Mouse (Mus musculus): ENCODE results near the gene Ptprn. TPM values are rescaled to one million over a fixed set of nuclear protein-coding genes. Genes with fewer than 3 reads are reported as not detected.

Ptprn gene
- polyA plus RNA-seq, 1 experiment from 2014 or later: 3.4 TPM

DNA sequence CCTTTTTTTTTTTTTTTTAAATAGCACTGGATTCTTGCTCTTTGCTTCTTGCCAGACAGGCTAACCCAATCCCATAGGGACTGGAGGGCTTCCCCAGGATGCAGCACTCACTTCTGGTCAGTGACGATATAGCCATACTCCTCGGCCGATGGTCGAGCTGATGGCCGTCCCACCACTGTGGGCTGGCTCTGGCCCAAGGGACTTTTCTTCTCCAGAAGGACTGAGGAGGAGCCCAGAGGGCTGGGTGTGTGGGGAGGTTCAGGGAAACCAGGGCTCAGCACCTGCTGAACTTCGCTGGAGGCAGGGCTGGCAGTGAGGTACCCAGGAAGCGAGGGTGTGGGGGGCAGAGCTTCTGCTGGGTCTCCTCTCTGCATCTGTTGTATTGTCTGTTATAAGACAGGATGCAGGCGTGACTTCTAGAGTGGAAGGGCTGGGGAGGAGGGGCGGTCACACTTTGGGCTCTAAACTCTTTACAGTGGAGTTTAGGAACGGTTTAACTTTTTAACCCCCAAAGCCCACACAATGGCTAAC, 8.7 kb downstream of the Ptprn start:
- whole genome bisulfite sequencing: 63% methylated on average over 10 of the region's 10 CpGs
- H3K4me3 ChIP-seq (ENCODE audit: low read depth, low read length): no peak overlapping the region
- H3K27ac ChIP-seq (ENCODE audit: low read depth): no peak overlapping the region
- H3K36me3 ChIP-seq (ENCODE audit: control insufficient read depth, insufficient read depth, low read length): no peaks in the 10 kb centered on the region
- H3K27me3 ChIP-seq (replicated peaks; ENCODE audit: control insufficient read depth, insufficient read depth, low read length): no peaks in the 10 kb centered on the region
- no peak for DNase-seq (ENCODE audit: low spot score)
- no peak overlapping the region for H3K9ac ChIP-seq (ENCODE audit: low read length)
- 0 out of 2 replicates have a peak, but pooled peaks cover 5% of the 10 kb centered on the region for H3K4me1 ChIP-seq (replicated peaks; ENCODE audit: control insufficient read depth, insufficient read depth, low read length)
- H3K9me3 ChIP-seq (ENCODE audit: control insufficient read depth, low read length): no peaks in the 10 kb centered on the region
- ATAC-seq (replicated peaks; ENCODE audit: low FRiP score, low TSS enrichment, low read depth): no peak
- H3K4me2 ChIP-seq (ENCODE audit: low read length): no peak overlapping the region

DNA sequence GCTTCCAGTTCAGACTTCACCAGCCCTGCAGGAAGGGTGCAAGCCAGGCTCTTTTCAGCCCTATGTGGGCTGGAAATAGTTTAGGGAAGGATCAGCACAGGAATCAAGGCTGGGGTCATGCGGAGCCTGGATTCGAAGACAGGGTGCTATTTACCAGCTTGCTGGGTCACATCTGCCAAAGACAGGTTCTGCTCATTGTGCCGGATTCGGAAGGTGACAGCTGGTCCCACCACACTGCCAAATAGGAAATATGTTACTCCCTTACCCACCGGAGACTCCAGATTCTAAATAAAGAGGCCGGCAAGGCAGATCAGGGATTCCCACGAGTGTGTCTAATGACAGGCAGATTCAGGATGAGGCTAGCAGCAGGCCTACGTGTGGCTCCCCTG, 9.7 kb downstream of the Ptprn start:
- no peak overlapping the region for H3K9ac ChIP-seq (ENCODE audit: low read length)
- ATAC-seq (replicated peaks; ENCODE audit: low FRiP score, low TSS enrichment, low read depth) (no peak), DNase-seq (ENCODE audit: low spot score) (no peak)
- no peak overlapping the region for H3K27ac ChIP-seq (ENCODE audit: low read depth)
- no peaks in the 10 kb centered on the region for H3K36me3 ChIP-seq (ENCODE audit: control insufficient read depth, insufficient read depth, low read length)
- H3K4me3 ChIP-seq (ENCODE audit: low read depth, low read length): no peak overlapping the region
- no peak overlapping the region for H3K4me2 ChIP-seq (ENCODE audit: low read length)
- no peaks in the 10 kb centered on the region for H3K27me3 ChIP-seq (replicated peaks; ENCODE audit: control insufficient read depth, insufficient read depth, low read length)
- H3K4me1 ChIP-seq (replicated peaks; ENCODE audit: control insufficient read depth, insufficient read depth, low read length): 0 out of 2 replicates have a peak, but pooled peaks cover 5% of the 10 kb centered on the region
- WGBS: 73% methylated on average over 8 of the region's 8 CpGs
- H3K9me3 ChIP-seq (ENCODE audit: control insufficient read depth, low read length): no peaks in the 10 kb centered on the region

DNA sequence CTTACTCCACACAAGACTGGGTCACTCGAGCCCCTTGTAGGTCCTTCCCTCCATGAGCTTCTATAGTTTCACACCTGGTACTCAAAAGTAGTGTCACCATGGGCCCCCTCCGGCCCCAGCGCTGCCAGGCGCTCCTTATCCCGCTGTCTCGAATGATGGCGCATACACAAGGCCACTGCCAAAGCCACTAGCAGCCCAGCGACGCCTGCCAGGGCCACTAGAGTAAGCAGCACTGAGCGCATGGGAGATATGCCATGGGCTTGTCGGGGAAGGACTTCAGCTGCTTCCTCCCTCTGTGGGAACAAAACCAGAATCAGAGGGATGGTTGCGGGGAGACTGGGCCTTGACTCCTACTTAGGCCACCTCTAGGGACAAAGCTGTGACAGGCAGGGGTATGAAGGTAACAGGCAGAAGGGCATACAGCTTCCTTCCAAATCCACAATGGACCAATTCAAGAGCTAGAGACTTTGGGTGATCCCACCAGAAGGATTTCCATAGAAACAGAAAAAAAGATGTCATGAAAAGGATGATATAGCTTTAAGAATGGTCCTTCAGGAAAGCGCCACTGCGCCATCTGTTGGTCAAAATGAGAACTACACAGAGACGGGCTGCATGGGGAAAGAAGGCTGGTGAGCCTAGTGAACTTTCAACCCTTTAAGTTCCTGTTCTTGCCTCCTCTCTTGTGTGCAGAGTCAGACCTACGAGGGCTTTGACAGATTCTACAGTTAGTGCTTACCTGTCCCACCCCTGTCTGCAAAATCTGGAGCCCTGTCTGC, 10.3 kb downstream of the Ptprn start:
- 63% methylated on average over 16 of the region's 16 CpGs for WGBS

DNA sequence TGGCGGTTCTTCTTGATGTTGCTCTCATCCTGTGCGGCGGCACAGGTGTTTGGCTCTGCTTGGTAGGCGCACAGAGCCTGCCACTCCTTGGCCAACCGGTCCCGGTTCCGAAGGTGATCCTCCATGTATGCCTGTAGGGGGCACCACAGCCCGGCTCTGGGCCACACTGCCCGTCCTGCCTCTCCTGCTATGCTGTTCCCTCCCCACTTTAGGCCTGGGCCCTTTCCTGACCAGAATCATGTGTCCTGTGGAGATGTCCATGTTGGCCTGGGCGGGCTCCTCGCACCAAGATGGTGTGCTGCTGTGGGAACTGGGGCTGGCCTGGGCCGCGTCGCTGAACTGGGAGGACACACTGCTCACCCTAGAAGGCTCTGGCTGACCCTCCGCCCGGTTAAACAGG, 11.3 kb downstream of the Ptprn start:
- H3K9me3 ChIP-seq (ENCODE audit: control insufficient read depth, low read length): no peaks in the 10 kb centered on the region
- no peak for DNase-seq (ENCODE audit: low spot score)

More for the DNA sequence above, 10.3 kb downstream of the Ptprn start:
- ATAC-seq (replicated peaks; ENCODE audit: low FRiP score, low TSS enrichment, low read depth): no peak
- Histone ChIP-seq H3K4me1 (replicated peaks; ENCODE audit: control insufficient read depth, insufficient read depth, low read length) (0 out of 2 replicates have a peak, but pooled peaks cover 5% of the 10 kb centered on the region), H3K9me3 (ENCODE audit: control insufficient read depth, low read length) (no peaks in the 10 kb centered on the region), H3K27ac (ENCODE audit: low read depth) (no peak overlapping the region), H3K4me3 (ENCODE audit: low read depth, low read length) (no peak overlapping the region), H3K4me2 (ENCODE audit: low read length) (no peak overlapping the region), H3K9ac (ENCODE audit: low read length) (no peak overlapping the region), H3K27me3 (replicated peaks; ENCODE audit: control insufficient read depth, insufficient read depth, low read length) (no peaks in the 10 kb centered on the region), H3K36me3 (ENCODE audit: control insufficient read depth, insufficient read depth, low read length) (no peaks in the 10 kb centered on the region)
- peak; percentile 95 for DNase-seq (ENCODE audit: low spot score)

DNA sequence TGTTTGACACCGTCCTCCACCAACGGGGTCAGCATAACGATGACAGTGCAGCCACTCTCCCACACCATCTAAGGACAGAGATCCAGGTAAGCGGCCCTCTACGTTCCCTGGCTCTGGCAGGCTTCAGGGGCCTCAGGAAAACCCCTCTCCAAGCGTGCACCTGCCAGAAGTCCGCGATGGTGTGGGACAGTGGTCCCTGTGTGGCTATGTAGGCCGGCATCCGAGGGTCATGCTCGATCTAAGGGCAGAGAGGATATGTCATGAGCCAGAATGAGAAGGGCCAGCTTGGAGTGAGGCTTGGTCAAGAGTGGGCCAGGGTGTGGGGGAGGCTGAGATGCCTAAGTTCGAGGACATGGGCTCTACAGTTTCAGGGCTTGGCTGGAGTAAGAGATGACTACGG, 12.0 kb downstream of the Ptprn start:
- Histone ChIP-seq H3K4me3 (ENCODE audit: low read depth, low read length) (no peak overlapping the region), H3K36me3 (ENCODE audit: control insufficient read depth, insufficient read depth, low read length) (no peaks in the 10 kb centered on the region), H3K27ac (ENCODE audit: low read depth) (no peak overlapping the region), H3K9ac (ENCODE audit: low read length) (no peak overlapping the region), H3K27me3 (replicated peaks; ENCODE audit: control insufficient read depth, insufficient read depth, low read length) (no peaks in the 10 kb centered on the region), H3K9me3 (ENCODE audit: control insufficient read depth, low read length) (no peaks in the 10 kb centered on the region), H3K4me2 (ENCODE audit: low read length) (no peak overlapping the region), H3K4me1 (replicated peaks; ENCODE audit: control insufficient read depth, insufficient read depth, low read length) (peaks cover 15% of the 10 kb centered on the region)
- ATAC-seq (replicated peaks; ENCODE audit: low FRiP score, low TSS enrichment, low read depth): no peak
- DNase-seq (ENCODE audit: low spot score): no peak
- 73% methylated on average over 13 of the region's 13 CpGs for WGBS

More for the DNA sequence above, 11.3 kb downstream of the Ptprn start:
- Histone ChIP-seq H3K27me3 (replicated peaks; ENCODE audit: control insufficient read depth, insufficient read depth, low read length) (no peaks in the 10 kb centered on the region), H3K4me2 (ENCODE audit: low read length) (no peak overlapping the region), H3K36me3 (ENCODE audit: control insufficient read depth, insufficient read depth, low read length) (no peaks in the 10 kb centered on the region), H3K9ac (ENCODE audit: low read length) (no peak overlapping the region), H3K4me1 (replicated peaks; ENCODE audit: control insufficient read depth, insufficient read depth, low read length) (peaks cover 10% of the 10 kb centered on the region), H3K27ac (ENCODE audit: low read depth) (no peak overlapping the region), H3K4me3 (ENCODE audit: low read depth, low read length) (no peak overlapping the region)
- 81% methylated on average over 16 of the region's 16 CpGs for WGBS
- no peak for ATAC-seq (replicated peaks; ENCODE audit: low FRiP score, low TSS enrichment, low read depth)

DNA sequence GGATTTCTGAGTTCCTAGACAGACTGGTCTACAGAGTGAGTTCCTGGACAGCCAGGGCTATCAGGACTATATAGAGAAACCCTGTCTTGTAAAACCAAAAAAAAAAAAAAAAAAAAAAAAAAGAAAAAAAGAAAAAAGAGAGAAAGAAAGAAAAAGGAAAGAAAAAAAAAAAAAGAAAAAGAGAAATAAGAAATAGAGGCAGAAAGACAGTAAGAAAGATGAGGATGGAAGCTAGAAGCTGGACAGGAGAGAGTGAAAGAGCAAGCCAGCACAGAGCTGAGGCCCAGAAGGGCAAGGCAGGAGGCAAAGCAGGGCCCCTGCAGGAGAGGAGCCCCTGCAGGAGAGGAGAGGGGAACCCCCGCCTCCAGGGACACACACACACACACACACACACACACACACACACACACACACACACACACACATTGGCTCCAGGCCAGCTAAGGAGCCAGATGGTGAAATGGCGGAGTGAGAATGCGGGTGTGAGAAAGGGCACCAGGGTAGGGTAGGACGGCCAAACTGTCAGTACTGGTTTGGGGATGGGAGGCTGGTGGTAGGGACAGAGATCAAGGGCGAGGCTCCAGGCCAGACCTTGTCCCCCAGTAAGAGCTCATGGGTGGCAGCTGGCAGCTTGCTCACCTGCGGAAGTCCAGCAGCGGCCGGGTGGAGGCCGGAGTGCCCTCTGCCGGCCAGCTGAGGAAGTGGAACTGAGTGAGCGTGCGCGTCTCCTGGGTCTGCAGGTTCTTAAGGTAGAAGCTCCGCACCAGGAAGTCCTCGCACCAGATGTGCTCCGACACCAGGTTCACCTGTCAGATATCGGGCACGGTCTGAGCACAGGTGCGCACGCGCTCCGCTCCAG, 13.0 kb downstream of the Ptprn start:
- no peaks in the 10 kb centered on the region for H3K27me3 ChIP-seq (replicated peaks; ENCODE audit: control insufficient read depth, insufficient read depth, low read length)
- peak overlapping the region; percentile 54 for H3K4me2 ChIP-seq (ENCODE audit: low read length)
- H3K27ac ChIP-seq (ENCODE audit: low read depth): no peak overlapping the region
- WGBS: 5% methylated on average over 21 of the region's 22 CpGs
- peak; percentile 67 for ATAC-seq (replicated peaks; ENCODE audit: low FRiP score, low TSS enrichment, low read depth)
- H3K36me3 ChIP-seq (ENCODE audit: control insufficient read depth, insufficient read depth, low read length): no peaks in the 10 kb centered on the region
- no peaks in the 10 kb centered on the region for H3K9me3 ChIP-seq (ENCODE audit: control insufficient read depth, low read length)
- no peak overlapping the region for H3K4me3 ChIP-seq (ENCODE audit: low read depth, low read length)
- DNase-seq (ENCODE audit: low spot score): peak; percentile 88
- no peak overlapping the region for H3K9ac ChIP-seq (ENCODE audit: low read length)
- peaks cover 15% of the 10 kb centered on the region for H3K4me1 ChIP-seq (replicated peaks; ENCODE audit: control insufficient read depth, insufficient read depth, low read length)

DNA sequence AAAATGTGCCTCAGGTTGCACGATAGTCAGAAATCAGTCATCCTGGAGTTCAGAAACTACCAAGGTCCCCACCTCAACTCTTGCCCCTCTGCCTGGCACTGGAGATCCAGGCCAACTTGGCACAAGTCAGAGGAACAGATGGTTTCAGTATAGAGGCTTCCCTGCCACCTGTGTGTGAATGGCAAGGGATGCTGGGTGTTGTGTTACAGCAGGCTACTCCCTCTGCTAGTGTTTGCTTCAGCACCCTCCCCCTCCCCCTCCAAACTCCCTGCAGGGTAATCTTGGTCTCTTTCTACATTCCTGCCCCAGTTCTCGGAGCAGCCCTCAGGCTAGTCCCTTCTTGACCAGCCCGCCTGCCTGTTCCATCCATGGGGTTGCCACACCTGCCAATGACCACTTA, 13.8 kb downstream of the Ptprn start:
- no peak overlapping the region for H3K27ac ChIP-seq (ENCODE audit: low read depth)
- H3K36me3 ChIP-seq (ENCODE audit: control insufficient read depth, insufficient read depth, low read length): no peaks in the 10 kb centered on the region
- no peaks in the 10 kb centered on the region for H3K9me3 ChIP-seq (ENCODE audit: control insufficient read depth, low read length)
- no peak overlapping the region for H3K9ac ChIP-seq (ENCODE audit: low read length)
- peaks cover 15% of the 10 kb centered on the region for H3K4me1 ChIP-seq (replicated peaks; ENCODE audit: control insufficient read depth, insufficient read depth, low read length)
- DNase-seq (ENCODE audit: low spot score) (no peak), ATAC-seq (replicated peaks; ENCODE audit: low FRiP score, low TSS enrichment, low read depth) (no peak)
- WGBS: 75% methylated on average over 3 of the region's 3 CpGs
- H3K27me3 ChIP-seq (replicated peaks; ENCODE audit: control insufficient read depth, insufficient read depth, low read length): no peaks in the 10 kb centered on the region
- H3K4me3 ChIP-seq (ENCODE audit: low read depth, low read length): no peak overlapping the region
- H3K4me2 ChIP-seq (ENCODE audit: low read length): no peak overlapping the region

DNA sequence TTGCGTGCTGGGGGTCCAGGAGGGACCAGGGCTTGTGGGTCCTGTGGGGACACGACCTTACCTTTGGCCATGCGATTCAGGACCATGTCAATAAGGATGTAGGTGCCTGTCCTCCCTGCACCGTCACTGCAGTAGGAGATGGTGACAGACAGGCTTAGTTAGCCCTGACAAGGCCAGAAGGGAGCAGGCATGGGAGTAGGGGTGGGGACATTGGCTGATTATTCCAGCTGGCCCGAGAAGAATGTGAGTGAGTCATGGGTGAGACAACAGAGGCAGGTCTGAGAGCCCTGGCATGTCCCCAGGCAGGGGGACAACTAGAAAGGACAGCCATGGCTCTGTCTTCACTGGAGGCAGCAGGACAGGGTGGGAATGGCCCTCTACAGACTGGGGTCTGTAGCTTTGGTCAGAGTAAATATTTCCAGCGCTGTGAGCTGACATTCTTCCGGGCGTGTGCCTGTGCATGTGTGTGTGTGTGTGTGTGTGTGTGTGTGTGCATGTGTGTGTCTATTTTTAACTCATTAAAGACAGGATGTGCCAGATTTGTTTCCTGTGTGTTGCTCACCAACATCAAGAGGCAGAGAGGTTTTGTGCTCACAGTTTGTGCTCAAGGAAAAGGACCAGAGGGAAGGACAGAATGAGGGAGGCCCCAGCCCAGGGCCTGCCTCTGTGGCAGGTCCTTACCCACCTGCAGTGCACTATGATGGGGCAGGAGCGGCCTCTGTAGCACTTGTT, 16.1 kb downstream of the Ptprn start:
- WGBS: 39% methylated on average over 9 of the region's 9 CpGs
- peak; percentile 18; the same call in 1 of the 2 replicates for ATAC-seq (replicated peaks; ENCODE audit: low FRiP score, low TSS enrichment, low read depth)
- H3K27ac ChIP-seq (ENCODE audit: low read depth): peak overlapping the region; percentile 43; the same call in 1 of the 2 replicates

More for the DNA sequence above, 16.1 kb downstream of the Ptprn start:
- no peaks in the 10 kb centered on the region for H3K27me3 ChIP-seq (replicated peaks; ENCODE audit: control insufficient read depth, insufficient read depth, low read length)
- peaks cover 15% of the 10 kb centered on the region for H3K4me1 ChIP-seq (replicated peaks; ENCODE audit: control insufficient read depth, insufficient read depth, low read length)
- no peak overlapping the region for H3K4me3 ChIP-seq (ENCODE audit: low read depth, low read length)
- H3K9me3 ChIP-seq (ENCODE audit: control insufficient read depth, low read length): no peaks in the 10 kb centered on the region
- H3K4me2 ChIP-seq (ENCODE audit: low read length): no peak overlapping the region
- H3K36me3 ChIP-seq (ENCODE audit: control insufficient read depth, insufficient read depth, low read length): peaks cover 7% of the 10 kb centered on the region; the same call in 1 of the 2 replicates
- H3K9ac ChIP-seq (ENCODE audit: low read length): no peak overlapping the region
- DNase-seq (ENCODE audit: low spot score): no peak

Measured in intestine, embryonic 14.5 days (tissue).